Mouse (Mus musculus) G1E (cell line): Measurements from ENCODE around the gene Clcf1. TPM values are rescaled to one million over a fixed set of nuclear protein-coding genes. Genes with fewer than 3 reads are reported as not detected.

Source experiments
- ATAC-seq: 2 replicates; pipeline ENCODE4 v1.8.0; 2016; ENCODE audit warnings: mild to moderate bottlenecking; ENCODE audit not compliant: insufficient number of reproducible peaks, poor library complexity, low FRiP score, severe bottlenecking; ENCODE audit errors: extremely low read depth
- DNase-seq: peaks from one replicate; pipeline ENCODE4 v3.0.0; 2012; ENCODE audit warnings: low spot score
- H3K27me3 ChIP-seq: 2 replicates; pipeline ENCODE4 v1.6.1; 2012; ENCODE audit warnings: mild to moderate bottlenecking, low read length, inconsistent platforms; ENCODE audit not compliant: insufficient read depth
- H3K36me3 ChIP-seq: replicated peaks from 2 replicates; pipeline ENCODE3; 2012; ENCODE audit warnings: mild to moderate bottlenecking, inconsistent platforms
- H3K4me1 ChIP-seq: 2 replicates; pipeline ENCODE4 v1.6.1; 2012; ENCODE audit warnings: low read depth, low read length, inconsistent platforms, mixed read lengths; ENCODE audit not compliant: insufficient read depth
- H3K4me3 ChIP-seq: 2 replicates; pipeline ENCODE4 v1.5.1; 2012; ENCODE audit warnings: low read depth, mild to moderate bottlenecking, inconsistent platforms, low read length, moderate library complexity, mixed read lengths
- H3K9me3 ChIP-seq: replicated peaks from 2 replicates; pipeline ENCODE4 v1.6.1; 2012; ENCODE audit warnings: inconsistent platforms
- CTCF ChIP-seq: IDR thresholded peaks from 2 replicates; pipeline ENCODE4 v1.5.1; 2012; ENCODE audit warnings: low read depth, low read length, inconsistent platforms, mixed read lengths
- GATA1 ChIP-seq: IDR thresholded peaks from 2 replicates; pipeline ENCODE4 v1.6.1; 2012; ENCODE audit warnings: borderline replicate concordance, low read length, inconsistent platforms, mixed read lengths
- GATA2 ChIP-seq: IDR thresholded peaks from 2 replicates; pipeline ENCODE4 v1.6.1; 2012; ENCODE audit warnings: low read depth, low read length, inconsistent platforms, borderline replicate concordance
- POLR2AphosphoS5 ChIP-seq: IDR thresholded peaks from 2 replicates; pipeline ENCODE4 v1.6.1; 2012; ENCODE audit warnings: low read depth, low read length, inconsistent platforms; ENCODE audit not compliant: insufficient replicate concordance
- TAL1 ChIP-seq: conservative IDR thresholded peaks from 2 replicates; pipeline ENCODE4 v1.6.1; 2012; ENCODE audit warnings: low read depth, low read length, inconsistent platforms, mixed read lengths
- polyA plus RNA-seq: library from polyadenylated mRNA; stranded (reverse); fragments of >175 nt; gene quantifications from 2 replicates; pipeline ENCODE4 v1.2.3, GENCODE M21; 2012
- total RNA-seq, 2 experiments: library from RNA; stranded (forward) in 1 of 2; stranded (reverse) in 1 of 2; fragments of 200-1000 nt in 1 of 2; fragments of >200 nt in 1 of 2; fragmentation: Nextera tagmentation in 1 of 2; gene quantifications; 2 replicates each; pipeline ENCODE4 v1.2.3; 2014 to 2017

Gene Clcf1
- total RNA-seq (2014; fragmentation: Nextera tagmentation) = not detected in 2 replicates
- 0.06 and 0.27 TPM in 2 replicates for total RNA-seq (2017)
- polyA plus RNA-seq = not detected in 2 replicates

- DNase-seq (no peak), ATAC-seq (no peak)
- H3K4me1 ChIP-seq = peaks cover 26% of the 10 kb centered on the region
- peak within 1 kb of the TSS; percentile 60; the same call in 1 of the 2 replicates for H3K4me3 ChIP-seq
- TF ChIP-seq TAL1 = no peak
- no peak for TF ChIP-seq GATA1
- TF ChIP-seq POLR2AphosphoS5 = no peak
- no peaks in the 10 kb centered on the region for H3K36me3 ChIP-seq
- H3K27me3 ChIP-seq = peaks cover 88% of the 10 kb centered on the region
- no peaks in the 10 kb centered on the region for H3K9me3 ChIP-seq
Measured at GRCm38 (mm10) chr19:4214071-4214770, at the start of gene Clcf1, which contains the start of gene AC109138.7. TSS of gene Clcf1 (plus strand) at chr19:4214238. TSS of gene AC109138.7 (plus strand) at chr19:4214357.

GRCm38 (mm10) chr19:4164721-4165120, 49.3 kb upstream of the Clcf1 start:
- H3K27me3 ChIP-seq = no peaks in the 10 kb centered on the region; the same call in 1 of the 2 replicates
- TF ChIP-seq TAL1 (no peak), GATA1 (no peak), GATA2 (no peak), CTCF (no peak), POLR2AphosphoS5 (no peak)
- H3K36me3 ChIP-seq = peaks cover 24% of the 10 kb centered on the region
- H3K4me3 ChIP-seq = no peak overlapping the region
- DNase-seq = no peak
- H3K4me1 ChIP-seq = peaks cover 47% of the 10 kb centered on the region
- ATAC-seq = no peak
- H3K9me3 ChIP-seq = no peaks in the 10 kb centered on the region

- Histone ChIP-seq H3K27me3 (peaks cover 13% of the 10 kb centered on the region), H3K4me1 (peaks cover 55% of the 10 kb centered on the region), H3K4me3 (no peak overlapping the region), H3K36me3 (peaks cover 4% of the 10 kb centered on the region), H3K9me3 (no peaks in the 10 kb centered on the region)
- ATAC-seq (no peak), DNase-seq (no peak)
- TF ChIP-seq GATA2 = no peak
- TF ChIP-seq POLR2AphosphoS5 = no peak
- no peak for TF ChIP-seq CTCF
- no peak for TF ChIP-seq TAL1
- no peak for TF ChIP-seq GATA1
Measured at GRCm38 (mm10) chr19:4166678-4167476, 47.2 kb upstream of the Clcf1 start.

GRCm38 (mm10) chr19:4169378-4169784, 44.7 kb upstream of the Clcf1 start:
- no peak for TF ChIP-seq GATA2
- TF ChIP-seq CTCF = 0 out of 2 replicates have a peak, but pooled peaks have one; percentile 18
- DNase-seq (peak; percentile 99), ATAC-seq (peak; percentile 97)
- no peaks in the 10 kb centered on the region for H3K36me3 ChIP-seq
- H3K4me1 ChIP-seq = peaks cover 39% of the 10 kb centered on the region
- H3K27me3 ChIP-seq = peaks cover 34% of the 10 kb centered on the region
- no peaks in the 10 kb centered on the region for H3K9me3 ChIP-seq
- H3K4me3 ChIP-seq = peak overlapping the region; percentile 70

- H3K4me1 ChIP-seq = peaks cover 35% of the 10 kb centered on the region
- TF ChIP-seq GATA1 (no peak), POLR2AphosphoS5 (no peak)
- H3K9me3 ChIP-seq = no peaks in the 10 kb centered on the region
- H3K36me3 ChIP-seq = no peaks in the 10 kb centered on the region
- DNase-seq (no peak), ATAC-seq (no peak)
- H3K4me3 ChIP-seq = peak overlapping the region; percentile 70
- H3K27me3 ChIP-seq = peaks cover 39% of the 10 kb centered on the region
Measured at GRCm38 (mm10) chr19:4169810-4170209, 44.2 kb upstream of the Clcf1 start.

GRCm38 (mm10) chr19:4170723-4171392, 43.2 kb upstream of the Clcf1 start:
- ATAC-seq = no peak
- H3K36me3 ChIP-seq = no peaks in the 10 kb centered on the region
- H3K27me3 ChIP-seq = peaks cover 49% of the 10 kb centered on the region
- H3K9me3 ChIP-seq = no peaks in the 10 kb centered on the region
- H3K4me1 ChIP-seq = peaks cover 38% of the 10 kb centered on the region
- TF ChIP-seq TAL1 (no peak), CTCF (no peak), GATA1 (no peak), POLR2AphosphoS5 (no peak), GATA2 (no peak)
- no peak for DNase-seq
- H3K4me3 ChIP-seq = no peak overlapping the region
